Mouse (Mus musculus): ENCODE measurements at regions not wholly inside any gene's neighbourhood (a gene's known extent, or its start where the extent isn't known, plus 50 kb on each side); places are given as distances from the start of the nearest gene placed in this dataset.

DNA sequence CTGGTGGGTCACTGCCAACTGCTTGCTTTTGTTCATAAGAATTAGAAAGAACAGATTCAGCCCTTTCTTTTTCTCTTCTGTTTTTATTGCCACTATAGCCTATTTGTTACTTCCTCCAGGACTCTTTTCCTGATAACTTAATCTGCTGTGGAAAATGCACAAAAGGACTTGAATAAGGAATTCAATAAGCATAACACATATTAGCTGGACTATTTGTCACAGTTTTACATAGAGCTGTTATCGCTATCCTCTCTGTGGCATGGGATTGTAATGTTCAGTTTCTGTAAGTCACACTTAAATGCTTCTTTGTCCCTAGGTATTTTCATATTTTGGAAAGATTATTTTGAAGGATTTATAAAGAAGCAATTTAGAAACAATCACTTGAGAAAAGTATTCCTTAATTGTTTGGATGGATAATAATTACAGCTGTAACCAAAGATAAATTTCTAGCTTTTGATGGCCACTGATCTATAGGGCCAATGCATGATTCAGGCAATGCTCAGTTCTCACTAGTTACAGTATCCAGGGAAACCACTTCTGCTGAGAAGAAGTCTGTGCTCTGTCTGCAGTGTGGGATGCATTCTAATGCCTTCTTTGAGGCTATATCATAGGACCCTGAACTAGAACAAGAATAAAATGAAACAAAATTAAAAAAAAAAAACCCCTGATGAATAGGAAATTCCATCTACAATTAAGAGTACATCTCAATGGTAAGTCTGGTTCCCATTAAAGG is 1243.1 kb upstream of the Got2 start:
- H3K4me3 ChIP-seq: no peak overlapping the region
- H3K27me3 ChIP-seq (replicated peaks): no peaks in the 10 kb centered on the region
- 38% methylated on average over 1 of the region's 1 CpGs for WGBS
- peak; percentile 84; the same call in 1 of the 2 replicates for ATAC-seq (replicated peaks)
- H3K4me1 ChIP-seq: no peaks in the 10 kb centered on the region
- H3K36me3 ChIP-seq (replicated peaks): no peaks in the 10 kb centered on the region
- no peak overlapping the region for H3K4me2 ChIP-seq
- H3K9ac ChIP-seq: no peak overlapping the region
- no peak overlapping the region for H3K27ac ChIP-seq
- no peaks in the 10 kb centered on the region for H3K9me3 ChIP-seq

DNA sequence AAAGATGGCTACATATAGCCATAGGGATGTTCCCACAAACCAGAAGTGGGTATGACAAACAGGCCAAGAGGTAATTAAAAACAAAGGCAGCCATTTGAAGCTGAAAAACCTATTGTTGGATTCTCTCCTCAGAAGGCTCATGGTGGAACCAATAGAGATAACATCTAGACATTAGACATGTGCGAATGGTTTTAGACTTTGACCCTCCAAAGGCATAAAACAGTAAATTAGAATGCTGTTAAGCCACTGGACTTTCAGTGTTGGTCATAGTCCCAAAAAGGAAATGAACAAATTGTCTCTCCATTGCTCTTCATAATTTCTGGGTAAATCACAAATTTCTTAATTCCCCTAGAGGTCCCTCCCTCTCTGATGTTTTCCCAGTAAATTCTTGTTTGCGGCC is 1242.5 kb upstream of the Got2 start:
- ATAC-seq (replicated peaks): no peak
- H3K4me3 ChIP-seq: no peak overlapping the region
- H3K4me1 ChIP-seq: no peaks in the 10 kb centered on the region
- no peaks in the 10 kb centered on the region for H3K9me3 ChIP-seq
- WGBS: 59% methylated on average over 2 of the region's 2 CpGs
- H3K4me2 ChIP-seq: no peak overlapping the region
- H3K27ac ChIP-seq: no peak overlapping the region
- H3K27me3 ChIP-seq (replicated peaks): no peaks in the 10 kb centered on the region
- no peaks in the 10 kb centered on the region for H3K36me3 ChIP-seq (replicated peaks)
- no peak overlapping the region for H3K9ac ChIP-seq

DNA sequence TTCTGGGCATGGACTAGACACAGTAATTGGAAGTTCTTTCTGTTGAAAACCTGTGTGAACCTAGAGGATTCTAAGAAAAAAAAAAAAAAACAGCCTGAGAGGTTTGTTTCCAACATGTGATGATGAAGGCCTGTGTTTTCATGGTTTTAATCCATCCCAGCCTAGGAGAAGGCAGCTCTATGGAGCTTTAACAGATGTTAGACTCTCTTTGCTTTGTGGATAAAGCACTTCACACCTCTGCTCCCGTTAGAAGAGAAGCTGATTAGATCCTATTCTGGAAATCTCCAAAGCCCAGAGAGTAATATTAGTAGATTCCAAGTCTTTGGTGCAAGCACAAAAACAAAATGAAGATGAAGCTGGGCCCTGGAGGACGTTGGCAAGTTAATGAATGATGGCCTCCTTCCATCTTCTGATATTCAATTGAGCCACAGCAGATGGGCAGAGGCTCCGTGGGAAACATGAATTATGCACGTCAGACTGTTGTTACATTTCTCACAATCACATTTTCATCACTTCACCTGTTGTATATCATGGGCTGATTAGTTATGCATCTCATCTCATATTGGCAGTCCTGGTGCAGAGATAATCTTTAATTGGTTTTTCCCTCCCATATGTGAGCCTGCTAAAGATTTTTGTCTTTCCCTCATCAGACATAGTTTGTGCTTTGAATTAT is 1220.5 kb upstream of the Got2 start:
- H3K4me1 ChIP-seq: no peaks in the 10 kb centered on the region
- no peaks in the 10 kb centered on the region for H3K27me3 ChIP-seq (replicated peaks)
- H3K4me2 ChIP-seq: no peak overlapping the region
- H3K27ac ChIP-seq: no peak overlapping the region
- ATAC-seq (replicated peaks): no peak
- H3K9ac ChIP-seq: no peak overlapping the region
- no peak overlapping the region for H3K4me3 ChIP-seq
- no peaks in the 10 kb centered on the region for H3K36me3 ChIP-seq (replicated peaks)
- no peaks in the 10 kb centered on the region for H3K9me3 ChIP-seq
- WGBS: 46% methylated on average over 4 of the region's 4 CpGs

Measured in midbrain, embryonic 15.5 days (tissue).